Comparison of ENCODE assay signal across 8 mouse cellular contexts in the genomic region with DNA sequence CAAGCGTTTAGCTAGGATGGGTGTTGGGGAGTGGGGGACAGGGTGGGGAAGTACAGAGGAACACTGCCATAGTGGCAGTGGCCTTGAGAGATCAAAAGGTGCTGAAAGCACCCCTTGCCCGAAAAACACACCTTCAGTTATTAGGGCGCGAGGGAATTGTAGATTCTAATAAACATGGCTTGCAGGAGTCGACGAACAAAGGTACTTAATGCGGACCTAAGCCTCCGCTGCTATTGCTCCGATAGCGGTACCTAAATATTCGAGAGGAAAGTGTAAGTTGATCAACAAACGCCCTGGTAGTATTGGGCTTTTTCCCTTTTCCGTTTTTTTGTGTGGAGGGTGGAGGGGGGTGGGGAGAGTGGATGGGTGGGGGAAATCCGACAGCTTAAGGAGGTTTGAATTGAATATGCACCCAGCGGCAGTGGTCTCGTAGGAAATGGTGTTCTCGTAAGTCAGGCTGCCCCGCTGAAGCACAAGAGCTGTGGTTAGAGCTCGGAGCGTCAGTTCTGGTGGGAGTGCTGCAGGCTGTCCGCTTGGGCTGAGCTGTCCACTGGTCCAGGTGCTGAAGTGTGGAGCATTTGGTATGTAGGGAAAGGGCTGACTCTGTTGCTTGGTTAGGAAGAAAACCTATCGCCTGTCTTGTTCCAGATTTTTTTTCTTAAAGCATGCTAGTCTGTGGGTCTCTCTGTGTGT.
DNase-seq lines count a peak whose midpoint lies in the region; ATAC-seq and TF ChIP-seq lines count a peak whose summit lies in the region.

No protein-coding gene starts in this region.

- no peaks in the 10 kb centered on the region for H3K9me3 ChIP-seq in embryonic facial prominence, embryonic 14.5 days (ENCODE audit: control insufficient read depth, low read length)
- H3K9me3 ChIP-seq in heart, postnatal 0 days (replicated peaks; ENCODE audit: control insufficient read depth, low read length) = no peaks in the 10 kb centered on the region
- H3K9me3 ChIP-seq in liver, postnatal 0 days (ENCODE audit: low read length) = no peaks in the 10 kb centered on the region

- 2% methylated on average over 22 of the region's 22 CpGs for WGBS in embryonic facial prominence, embryonic 14.5 days
- WGBS in heart, postnatal 0 days = under 1% methylated on average over 22 of the region's 22 CpGs
- WGBS in liver, postnatal 0 days (ENCODE audit: insufficient replicate concordance) = 2% methylated on average over 22 of the region's 22 CpGs
- WGBS in olfactory bulb, adult 2 months = 5% methylated on average over 22 of the region's 22 CpGs

- peaks cover 10% of the 10 kb centered on the region; the same call in 1 of the 2 replicates for H3K4me1 ChIP-seq in embryonic facial prominence, embryonic 14.5 days (ENCODE audit: control insufficient read depth, insufficient read depth, low read length)
- peaks cover 8% of the 10 kb centered on the region for H3K4me1 ChIP-seq in heart, postnatal 0 days (ENCODE audit: control insufficient read depth, insufficient read depth)
- H3K4me1 ChIP-seq in liver, postnatal 0 days (ENCODE audit: insufficient read depth) = no peaks in the 10 kb centered on the region; the same call in 1 of the 2 replicates
- no peaks in the 10 kb centered on the region for H3K4me1 ChIP-seq in olfactory bulb, adult 2 months (ENCODE audit: control insufficient read depth, insufficient read depth, low read length)

- peak overlapping the region; percentile 36 for H3K4me3 ChIP-seq in embryonic facial prominence, embryonic 14.5 days (ENCODE audit: low read depth, low read length)
- peak overlapping the region; percentile 15 for H3K4me3 ChIP-seq in heart, postnatal 0 days (ENCODE audit: low read depth, low read length)
- 0 out of 2 replicates have a peak overlapping the region, but pooled peaks have one; percentile 24 for H3K4me3 ChIP-seq in liver, postnatal 0 days (ENCODE audit: low read depth, low read length)
- H3K4me3 ChIP-seq in olfactory bulb, adult 2 months (ENCODE audit: insufficient read depth, low read depth, low read length) = peak overlapping the region; percentile 58

- H3K27me3 ChIP-seq in embryonic facial prominence, embryonic 14.5 days (replicated peaks; ENCODE audit: control insufficient read depth, insufficient read depth, low read length) = peaks cover 68% of the 10 kb centered on the region
- peaks cover 48% of the 10 kb centered on the region for H3K27me3 ChIP-seq in heart, postnatal 0 days (ENCODE audit: control insufficient read depth, insufficient read depth, low read length)
- peaks cover 37% of the 10 kb centered on the region for H3K27me3 ChIP-seq in liver, postnatal 0 days (ENCODE audit: insufficient read depth, low read length)

- no peak overlapping the region; the same call in 1 of the 2 replicates for H3K27ac ChIP-seq in embryonic facial prominence, embryonic 14.5 days (replicated peaks; ENCODE audit: low read depth, low read length)
- H3K27ac ChIP-seq in heart, postnatal 0 days (ENCODE audit: low read depth) = no peak overlapping the region
- no peak overlapping the region for H3K27ac ChIP-seq in liver, postnatal 0 days (ENCODE audit: low read depth)
- peak overlapping the region; percentile 48; the same call in 1 of the 2 replicates for H3K27ac ChIP-seq in olfactory bulb, adult 2 months (ENCODE audit: insufficient read depth, low read depth, low read length)

- no peaks in the 10 kb centered on the region for H3K36me3 ChIP-seq in embryonic facial prominence, embryonic 14.5 days (ENCODE audit: control insufficient read depth, insufficient read depth, low read length)
- no peaks in the 10 kb centered on the region for H3K36me3 ChIP-seq in heart, postnatal 0 days (replicated peaks; ENCODE audit: control insufficient read depth, insufficient read depth, low read length)
- H3K36me3 ChIP-seq in liver, postnatal 0 days (replicated peaks; ENCODE audit: insufficient read depth, low read length) = no peaks in the 10 kb centered on the region

- TF ChIP-seq POLR2A in olfactory bulb, adult 2 months (IDR thresholded peaks at IDR 0.05; ENCODE audit: insufficient read depth, low read depth, low read length) = no peak

- ATAC-seq in embryonic facial prominence, embryonic 14.5 days (ENCODE audit: low read depth) = peak; percentile 62
- peak; percentile 75 for ATAC-seq in heart, postnatal 0 days (ENCODE audit: insufficient read depth, low read depth)
- ATAC-seq in liver, postnatal 0 days = peak; percentile 68; the same call in 1 of the 2 replicates
- ATAC-seq in erythroblast, adult 5-6 weeks (replicated peaks; ENCODE audit: low FRiP score, poor library complexity, severe bottlenecking) = no peak

- peak; percentile 31 to 37 for DNase-seq in urinary bladder, adult 18-20 months (ENCODE audit: low spot score in 2 of 2)
- DNase-seq in urinary bladder, adult 2 months (ENCODE audit: low spot score) = no peak
- peak; percentile 95 for DNase-seq in embryonic facial prominence, embryonic 14.5 days (ENCODE audit: low spot score)
- peak; percentile 70 for DNase-seq in heart, postnatal 0 days (ENCODE audit: low spot score)
- DNase-seq in kidney, postnatal 25 days = peak; percentile 81 to 82
- DNase-seq in liver, postnatal 0 days = peak; percentile 77

- no peak for TF ChIP-seq CTCF in heart, postnatal 0 days (IDR thresholded peaks at IDR 0.05; ENCODE audit: low read depth)
- TF ChIP-seq CTCF in liver, postnatal 0 days (IDR thresholded peaks at IDR 0.05; ENCODE audit: low read depth) = no peak
- TF ChIP-seq CTCF in olfactory bulb, adult 2 months (IDR thresholded peaks at IDR 0.05; ENCODE audit: insufficient read depth, low read depth, low read length) = no peak

- TF ChIP-seq EP300 in heart, postnatal 0 days (IDR thresholded peaks at IDR 0.05; ENCODE audit: low read depth) = no peak
- no peak for TF ChIP-seq EP300 in liver, postnatal 0 days (IDR thresholded peaks at IDR 0.05; ENCODE audit: low read depth)

- peak overlapping the region; percentile 60 for H3K4me2 ChIP-seq in embryonic facial prominence, embryonic 14.5 days (ENCODE audit: low read depth, low read length)
- H3K4me2 ChIP-seq in heart, postnatal 0 days (ENCODE audit: low read depth, low read length) = peak overlapping the region; percentile 57
- peak overlapping the region; percentile 51 for H3K4me2 ChIP-seq in liver, postnatal 0 days (ENCODE audit: low read depth, low read length)

- no peak overlapping the region for H3K9ac ChIP-seq in embryonic facial prominence, embryonic 14.5 days (ENCODE audit: low read depth, low read length)
- no peak overlapping the region for H3K9ac ChIP-seq in heart, postnatal 0 days (replicated peaks; ENCODE audit: low read depth, low read length)
- H3K9ac ChIP-seq in liver, postnatal 0 days (replicated peaks) = no peak overlapping the region
